Mouse (Mus musculus): ENCODE measurements around the gene Rasgrf1.
A peak's percentile ranks its signal among the peaks of the same experiment; 100 is the strongest.

The Rasgrf1 gene

GRCm38 (mm10) chr9:89909131-89910010, at the start of gene Rasgrf1:
Gene Rasgrf1 (plus strand): TSS chr9:89909908.
- no peak for DNase-seq (ENCODE audit: low read depth)

DNA sequence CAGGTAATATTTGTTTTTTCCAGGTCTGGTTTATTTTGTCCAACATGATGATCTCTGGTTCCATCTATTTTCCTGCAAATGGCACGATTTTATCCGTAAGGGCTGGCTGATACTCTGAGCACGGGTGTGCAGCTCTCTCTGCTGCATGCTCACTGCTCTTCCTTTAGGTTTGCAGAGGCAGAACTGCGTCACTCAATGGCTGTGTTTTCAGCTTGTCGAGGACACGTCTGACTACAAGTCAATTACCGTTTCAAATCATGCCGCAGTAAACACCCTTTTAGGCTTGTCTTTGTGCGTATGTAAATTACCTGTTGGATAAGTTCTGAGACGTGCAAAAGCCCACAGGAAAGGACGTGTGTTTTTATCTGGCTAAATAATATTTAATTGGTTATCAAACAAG, 49.6 kb upstream of the Rasgrf1 start:
- no peak for DNase-seq (ENCODE audit: low read depth)

DNA sequence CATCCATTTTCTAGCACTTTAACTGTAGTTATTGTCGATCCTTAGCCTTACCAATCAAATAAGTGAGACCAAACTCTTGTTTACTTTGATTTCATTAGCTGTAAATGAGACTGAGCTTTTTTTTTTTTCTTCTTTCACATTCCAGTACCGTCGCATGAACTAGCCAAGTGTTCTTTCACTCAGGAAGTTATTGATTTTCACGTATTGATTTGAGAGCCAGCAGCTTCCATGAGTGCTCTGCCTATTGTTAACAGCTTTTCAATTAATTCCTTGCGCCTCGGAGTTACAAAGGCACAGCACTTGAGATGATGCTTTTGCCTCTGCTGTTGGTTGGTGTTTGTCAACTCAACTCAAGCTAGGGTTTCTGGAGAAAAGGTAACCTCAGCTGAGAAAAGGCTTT, 49.1 kb upstream of the Rasgrf1 start:
- DNase-seq (ENCODE audit: low read depth): no peak

- DNase-seq (ENCODE audit: low read depth): no peak
These were observed 42.6 kb upstream of the Rasgrf1 start for GRCm38 (mm10) chr9:89867141-89867540.

DNA sequence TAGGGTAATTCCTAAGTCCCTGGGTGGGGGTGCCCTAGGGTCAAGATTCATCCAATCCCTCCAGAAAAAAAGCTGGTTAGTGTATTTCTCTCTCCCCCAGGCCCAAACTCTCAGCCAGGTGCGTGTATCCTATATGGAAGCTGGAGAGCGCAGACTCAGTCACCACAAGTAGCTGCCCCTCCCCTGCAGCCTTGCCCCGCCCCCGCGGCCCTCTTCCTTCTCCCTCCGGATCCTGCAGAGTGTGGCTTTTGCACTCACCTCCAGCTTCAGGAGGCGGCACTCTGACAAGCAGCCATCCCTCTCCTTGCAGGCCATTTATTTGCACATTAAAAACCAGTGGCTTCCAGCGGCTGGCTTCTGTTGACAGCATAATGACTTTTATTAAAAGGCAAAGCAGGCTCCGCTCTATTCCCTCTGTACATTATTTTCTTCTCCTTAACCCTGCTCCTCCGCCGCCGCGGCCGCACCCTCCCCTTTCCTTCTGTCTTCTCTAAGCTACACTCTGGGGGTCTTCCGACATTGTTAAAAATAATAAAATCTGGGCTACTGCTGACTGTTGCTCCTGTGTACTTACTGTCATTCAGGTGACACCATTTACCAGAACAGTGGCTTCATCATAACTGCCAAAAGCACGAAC, 41.5 kb upstream of the Rasgrf1 start:
- no peak for DNase-seq (ENCODE audit: low read depth)

DNA sequence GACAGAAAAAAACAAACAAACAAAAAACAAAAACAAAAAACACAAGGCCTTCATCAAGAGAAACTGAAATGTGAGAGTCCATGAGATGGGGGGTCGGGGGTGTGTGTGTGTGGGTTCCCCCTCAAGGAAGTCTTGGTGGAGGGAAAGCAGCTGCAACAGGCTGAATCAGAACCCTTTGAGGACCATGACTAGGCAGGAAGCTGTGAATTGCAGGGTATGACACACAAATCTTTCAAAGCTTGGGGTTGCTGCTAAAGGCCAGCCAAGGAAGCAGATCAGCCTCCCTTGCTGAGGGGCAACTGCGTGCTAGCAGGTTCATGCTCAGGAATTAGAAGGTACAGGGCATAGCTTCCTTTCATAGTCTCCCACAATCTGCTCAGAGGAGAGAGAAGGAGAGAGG, 40.1 kb upstream of the Rasgrf1 start:
- DNase-seq (ENCODE audit: low read depth): no peak

DNA sequence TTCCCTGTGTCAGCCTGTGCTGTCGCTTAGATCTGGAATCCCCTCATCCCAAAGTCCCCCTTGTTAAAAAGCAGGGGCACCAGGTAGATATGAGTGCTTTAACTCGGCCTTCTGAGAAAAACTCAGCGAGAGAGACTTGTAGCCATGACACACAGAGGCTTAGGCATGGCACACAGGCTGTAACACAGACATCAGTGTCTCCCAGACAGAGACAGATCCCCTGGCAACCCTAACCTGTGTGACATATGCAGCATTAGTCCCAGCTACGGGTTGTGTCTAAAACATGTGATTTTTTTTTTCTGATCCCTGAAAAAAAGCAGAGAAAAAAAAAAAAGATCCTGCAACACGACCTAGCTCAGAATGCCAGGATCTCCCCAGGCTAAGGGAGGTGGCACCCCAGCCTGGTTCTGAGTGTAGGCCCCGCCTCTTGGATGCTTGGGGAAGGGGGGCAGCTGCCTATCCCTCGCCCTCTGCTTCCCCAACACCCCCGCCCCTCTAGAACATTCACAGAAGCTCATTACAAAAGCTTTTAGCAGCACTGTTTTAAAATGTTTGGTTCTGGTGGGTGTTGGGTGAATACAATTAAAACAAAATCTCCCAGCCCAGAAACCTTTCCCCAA, 39.1 kb upstream of the Rasgrf1 start:
- no peak for DNase-seq (ENCODE audit: low read depth)

DNA sequence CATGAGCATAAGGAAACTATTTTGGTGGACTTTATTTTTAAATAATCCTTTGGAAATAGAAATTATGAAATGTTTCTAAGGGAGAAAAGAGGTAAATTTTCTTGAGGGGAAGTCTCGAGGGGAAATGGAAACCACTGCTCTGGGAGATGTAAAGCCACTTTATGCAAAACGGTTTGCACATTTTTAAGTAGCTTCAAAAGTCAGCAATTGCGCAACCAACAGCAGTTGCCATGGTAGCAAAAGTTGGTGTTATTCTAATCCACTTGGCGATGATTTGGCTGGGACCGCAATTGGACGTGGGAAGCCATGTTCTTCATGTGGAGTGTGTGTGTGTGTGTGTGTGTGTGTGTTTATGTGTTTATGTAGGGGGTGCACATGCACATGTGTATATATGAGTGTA, 37.6 kb upstream of the Rasgrf1 start:
- DNase-seq (ENCODE audit: low read depth): no peak

GRCm38 (mm10) chr9:89874434-89874833, 35.3 kb upstream of the Rasgrf1 start:
- DNase-seq (ENCODE audit: low read depth): peak; percentile 84

GRCm38 (mm10) chr9:89875551-89875950, 34.2 kb upstream of the Rasgrf1 start:
- no peak for DNase-seq (ENCODE audit: low read depth)

- DNase-seq (ENCODE audit: low read depth): no peak
These were observed 31.2 kb upstream of the Rasgrf1 start for GRCm38 (mm10) chr9:89878471-89879020.

GRCm38 (mm10) chr9:89879574-89879973, 30.1 kb upstream of the Rasgrf1 start:
- DNase-seq (ENCODE audit: low read depth): no peak

DNA sequence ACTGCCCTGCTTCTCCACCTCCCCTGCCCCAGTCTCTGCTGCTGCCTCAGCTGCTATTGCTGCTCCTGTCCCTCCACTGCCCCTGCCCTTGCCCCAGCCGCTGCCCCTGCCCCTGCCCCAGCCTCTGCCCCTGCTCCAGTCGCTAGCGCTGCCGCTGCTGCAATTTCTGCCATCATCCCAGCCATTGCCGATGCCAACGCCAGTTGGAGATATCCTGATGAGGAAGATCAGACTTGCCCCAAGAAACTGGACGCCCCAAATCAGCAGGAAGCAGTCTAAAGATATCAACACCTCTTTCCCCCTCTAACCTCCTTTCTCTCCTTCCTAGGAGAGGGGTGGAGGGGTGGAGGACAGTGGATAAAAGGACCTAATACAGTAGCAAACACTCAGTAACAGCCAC, 28.2 kb upstream of the Rasgrf1 start:
- DNase-seq (ENCODE audit: low read depth): no peak

DNA sequence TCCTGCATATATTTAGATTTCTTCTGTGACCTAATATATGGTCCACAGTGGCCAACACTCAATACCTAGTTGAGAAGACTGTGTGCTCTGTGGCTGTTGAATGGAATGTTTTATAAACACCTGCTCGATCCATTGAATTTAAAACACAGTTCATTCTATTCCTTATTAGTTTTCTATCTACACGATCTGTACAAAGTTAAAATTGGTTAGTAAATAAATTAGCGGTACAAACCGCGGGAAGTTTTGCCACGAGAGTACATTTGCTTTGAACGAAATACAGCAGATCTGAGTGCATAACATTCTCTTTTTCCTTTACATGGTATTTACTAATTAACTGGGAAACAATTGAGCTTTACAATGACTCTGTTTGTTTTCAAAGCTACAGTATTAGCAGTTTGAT, 27.1 kb upstream of the Rasgrf1 start:
- DNase-seq (ENCODE audit: low read depth): no peak

DNA sequence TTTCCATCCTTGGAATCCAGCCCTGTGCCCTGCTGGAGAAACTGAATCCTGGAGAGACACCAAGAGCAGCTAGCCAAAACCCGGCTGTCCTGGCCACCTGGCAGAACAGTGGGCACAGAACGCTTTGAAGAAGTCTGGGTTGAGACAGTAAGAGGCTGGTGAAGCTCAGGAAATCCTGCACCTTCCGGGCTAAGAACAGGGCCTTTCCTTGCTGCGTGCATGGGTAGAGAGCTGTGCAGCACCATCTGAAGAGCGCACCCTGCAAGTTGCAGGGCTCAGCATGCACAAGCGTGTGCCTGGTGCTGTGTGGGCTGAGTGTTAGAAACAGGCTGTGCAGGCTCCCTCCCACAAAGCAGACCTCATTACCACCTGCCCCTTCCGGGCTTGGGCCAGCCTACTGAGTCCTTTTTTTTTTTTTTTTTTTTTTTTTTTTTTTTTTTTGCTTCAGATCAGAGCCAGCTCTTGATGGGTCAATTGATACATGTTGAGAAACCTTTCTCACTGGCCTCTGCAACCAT, 23.9 kb upstream of the Rasgrf1 start:
- no peak for DNase-seq (ENCODE audit: low read depth)

DNA sequence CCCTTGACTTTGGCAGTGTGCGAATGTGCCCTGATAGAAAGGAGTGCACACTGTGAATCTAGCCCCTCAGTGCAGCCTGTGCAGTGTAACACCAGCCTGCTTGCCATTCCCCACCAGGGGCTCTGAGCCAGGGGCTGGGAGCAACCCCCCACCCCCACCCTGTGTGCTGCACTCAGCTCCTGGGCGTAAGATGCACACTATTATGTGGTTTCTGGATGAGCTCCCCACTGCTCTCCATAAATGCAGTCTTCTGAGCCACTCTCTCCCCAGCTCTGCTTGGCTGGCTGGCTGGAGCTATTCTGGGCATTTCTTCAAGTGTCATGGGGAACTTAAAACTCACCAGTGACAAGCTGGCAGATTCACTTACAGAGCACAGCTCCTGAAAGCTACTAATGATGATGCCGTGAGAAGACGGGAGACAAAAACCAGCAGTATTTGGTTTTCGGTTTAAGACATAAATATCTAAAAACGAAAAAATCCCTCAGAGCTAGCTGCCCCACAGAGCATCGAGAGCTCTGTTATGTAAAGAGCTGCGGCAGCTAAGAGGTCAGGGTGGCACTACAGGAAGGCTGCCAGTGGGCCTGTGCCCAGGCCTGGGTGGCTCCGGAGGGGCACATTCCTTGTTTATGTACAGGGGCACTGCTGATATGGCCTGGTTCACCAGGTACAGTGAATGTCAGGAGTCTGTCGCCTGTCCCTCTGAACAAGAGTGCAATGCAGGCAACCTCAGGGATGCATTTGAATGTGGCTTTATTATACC, 18.0 kb upstream of the Rasgrf1 start:
- DNase-seq (ENCODE audit: low read depth): no peak

GRCm38 (mm10) chr9:89892540-89893188, 17.0 kb upstream of the Rasgrf1 start:
- no peak for DNase-seq (ENCODE audit: low read depth)

GRCm38 (mm10) chr9:89900111-89900824, 9.4 kb upstream of the Rasgrf1 start:
- no peak for DNase-seq (ENCODE audit: low read depth)

DNA sequence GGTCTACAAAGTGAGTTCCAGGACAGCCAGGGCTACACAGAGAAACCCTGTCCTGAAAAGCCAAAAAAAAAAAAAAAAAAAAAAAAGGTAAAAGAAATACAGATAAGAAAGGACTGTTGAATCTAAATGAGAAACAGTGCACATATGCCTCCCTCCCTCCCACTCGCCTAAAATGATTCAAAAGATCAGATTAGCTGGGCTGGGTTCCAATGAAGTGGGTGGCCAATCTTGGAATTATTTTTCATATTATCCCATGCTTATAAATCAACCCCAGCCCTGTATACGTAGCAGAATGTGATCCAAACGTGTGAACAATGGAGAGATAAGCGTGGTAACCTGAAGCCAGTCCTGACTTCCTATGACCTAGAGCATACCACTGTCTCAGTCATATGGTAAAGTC, 8.5 kb upstream of the Rasgrf1 start:
- DNase-seq (ENCODE audit: low read depth): no peak

DNA sequence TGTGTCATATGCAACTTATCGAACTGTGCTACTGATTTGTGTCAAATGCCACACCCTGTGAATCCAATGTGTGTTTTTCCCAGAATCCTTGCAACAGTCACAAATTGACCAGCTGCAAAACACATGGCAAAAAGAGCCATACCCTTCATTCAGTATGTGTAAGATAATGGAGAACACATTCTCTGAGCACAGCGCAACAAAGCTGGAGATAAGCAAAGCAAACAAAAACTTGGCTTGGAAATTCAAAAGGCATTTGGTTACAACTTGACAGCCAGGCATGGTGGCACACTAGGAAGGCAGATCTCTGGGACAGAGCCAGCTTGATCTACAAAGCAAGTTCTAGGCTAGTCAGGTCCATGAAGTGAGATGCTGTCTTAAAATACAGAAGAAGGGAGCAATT, 6.9 kb upstream of the Rasgrf1 start:
- no peak for DNase-seq (ENCODE audit: low read depth)

- peak; percentile 91 for DNase-seq (ENCODE audit: low read depth)
These were observed 3.1 kb upstream of the Rasgrf1 start for GRCm38 (mm10) chr9:89906645-89907044.
